Mouse (Mus musculus) lung, embryonic 16.5 days (tissue): ENCODE measurements around the gene Cdk5. TPM values are rescaled to one million over a fixed set of nuclear protein-coding genes. Genes with fewer than 3 reads are reported as not detected.

Source experiments
- ATAC-seq: fragments of 200-750 bp; cut with Nextera tagmentation; 2 replicates; pipeline ENCODE4 v1.8.0; 2017; ENCODE audit warnings: low read depth, mild to moderate bottlenecking, moderate library complexity
- H3K27ac ChIP-seq: fragments of 300-500 bp; sonication (generic); 2 replicates; pipeline ENCODE4 v1.5.1; 2014; ENCODE audit warnings: mild to moderate bottlenecking, control low read depth, low read length
- H3K27me3 ChIP-seq: fragments of 300-500 bp; sonication (generic); 2 replicates; pipeline ENCODE4 v1.6.1; 2014; ENCODE audit warnings: low read depth, low read length, mixed read lengths; ENCODE audit not compliant: control insufficient read depth, insufficient read depth
- H3K36me3 ChIP-seq: fragments of 300-500 bp; sonication (generic); 2 replicates; pipeline ENCODE4 v1.6.1; 2014; ENCODE audit warnings: low read length; ENCODE audit not compliant: control insufficient read depth, insufficient read depth
- H3K4me1 ChIP-seq: fragments of 300-500 bp; sonication (generic); replicated peaks from 2 replicates; pipeline ENCODE4 v1.6.1; 2014; ENCODE audit warnings: low read length, mixed read lengths; ENCODE audit not compliant: control insufficient read depth, insufficient read depth
- H3K4me2 ChIP-seq: fragments of 300-500 bp; sonication (generic); 2 replicates; pipeline ENCODE4 v1.6.1; 2014; ENCODE audit warnings: low read depth, low read length, control low read depth
- H3K4me3 ChIP-seq: fragments of 300-500 bp; sonication (generic); 2 replicates; pipeline ENCODE4 v1.5.1; 2014; ENCODE audit warnings: mild to moderate bottlenecking, low read length, control low read depth
- H3K9ac ChIP-seq: fragments of 300-500 bp; sonication (generic); 2 replicates; pipeline ENCODE4 v1.6.1; 2014; ENCODE audit warnings: low read length, control low read depth
- H3K9me3 ChIP-seq: fragments of 300-500 bp; sonication (generic); 2 replicates; pipeline ENCODE4 v1.6.1; 2016; ENCODE audit warnings: low read length; ENCODE audit not compliant: control insufficient read depth
- WGBS: fragments of 180-500 bp; shearing (Covaris S2); extraction: QIAGEN DNeasy Blood & Tissue Kit; methylation state at CpG from one replicate; pipeline ENCODE4 v1.1.7; 2014; 5-methylcytosine and 5-hydroxymethylcytosine counted together
- polyA plus RNA-seq: library from polyadenylated mRNA; unstranded; fragments of >200 nt; fragmentation: Nextera tagmentation; extraction: Ambion mirVana; gene quantifications from 2 replicates; pipeline ENCODE4 v1.2.1, GENCODE M21; 2015

Cdk5 gene
- polyA plus RNA-seq, 1 experiment from 2014 or later = 43.0 TPM

DNA sequence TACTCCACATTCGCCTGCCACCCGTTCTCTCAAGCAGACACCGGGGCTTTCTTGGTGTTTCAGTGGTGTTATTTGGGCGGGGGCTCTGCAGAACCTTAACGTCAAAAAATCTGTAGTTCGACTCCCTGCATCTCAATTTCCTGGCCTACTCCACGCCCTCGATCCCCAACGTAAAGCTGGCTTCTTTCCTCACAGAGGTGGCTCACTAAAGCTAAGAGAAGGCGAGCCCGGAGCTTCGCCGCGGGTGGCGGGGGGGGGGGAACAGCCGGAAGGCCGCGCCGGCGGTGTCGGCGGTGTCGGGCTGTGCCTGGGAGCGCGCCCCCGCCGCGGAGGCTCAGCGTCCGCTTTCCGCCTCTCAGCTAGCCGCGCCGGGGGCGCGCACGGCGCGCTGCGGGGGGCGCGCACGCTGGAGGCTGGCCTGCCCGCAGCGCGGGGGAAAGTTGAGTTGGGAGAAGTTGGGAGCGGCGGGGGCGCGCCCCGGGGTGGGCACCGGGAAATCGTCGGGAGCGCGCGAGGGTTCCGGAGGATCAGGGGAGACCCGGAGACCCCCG, 1.6 kb upstream of the Cdk5 start:
- H3K4me3 ChIP-seq = peak overlapping the region; percentile 59
- H3K4me1 ChIP-seq = peaks cover 30% of the 10 kb centered on the region
- 1% methylated on average over 49 of the region's 60 CpGs for WGBS
- H3K27ac ChIP-seq = peak overlapping the region; percentile 98
- H3K9ac ChIP-seq = peak overlapping the region; percentile 72
- H3K36me3 ChIP-seq = peaks cover 8% of the 10 kb centered on the region
- peak overlapping the region; percentile 84 for H3K4me2 ChIP-seq
- H3K9me3 ChIP-seq = no peaks in the 10 kb centered on the region
- ATAC-seq = peak; percentile 57
- no peaks in the 10 kb centered on the region for H3K27me3 ChIP-seq

- 8% methylated on average over 21 of the region's 21 CpGs for WGBS
- Histone ChIP-seq H3K4me1 (peaks cover 30% of the 10 kb centered on the region), H3K4me2 (peak overlapping the region; percentile 84), H3K9ac (peak overlapping the region; percentile 72), H3K36me3 (peaks cover 4% of the 10 kb centered on the region; the same call in 1 of the 2 replicates), H3K9me3 (no peaks in the 10 kb centered on the region), H3K27me3 (no peaks in the 10 kb centered on the region), H3K4me3 (peak overlapping the region; percentile 59), H3K27ac (peak overlapping the region; percentile 98)
- ATAC-seq = no peak; the same call in 1 of the 2 replicates
Measured at GRCm38 (mm10) chr5:24424004-24424781, 863 bp upstream of the Cdk5 start.

DNA sequence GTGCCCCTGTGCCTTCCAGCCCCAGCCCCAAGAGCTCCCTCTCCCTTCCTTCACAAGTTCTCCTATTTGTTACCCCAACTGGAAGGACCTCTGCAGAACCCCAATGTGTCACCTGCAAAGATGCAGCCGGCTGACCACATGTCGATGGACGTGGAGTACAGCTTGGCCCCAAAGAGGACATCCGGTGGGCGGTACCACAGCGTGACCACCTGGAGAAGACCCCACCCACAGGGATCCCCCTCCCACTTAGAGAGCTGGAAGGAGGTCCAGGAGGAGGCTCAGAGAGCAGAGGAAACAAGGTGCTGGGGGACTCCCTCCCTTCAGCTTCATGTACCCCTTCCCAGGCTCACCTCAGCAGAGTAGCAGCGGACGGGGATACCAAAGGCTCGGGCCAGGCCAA, 2.9 kb downstream of the Cdk5 start:
- Histone ChIP-seq H3K27me3 (no peaks in the 10 kb centered on the region), H3K4me1 (peaks cover 9% of the 10 kb centered on the region), H3K36me3 (peaks cover 4% of the 10 kb centered on the region; the same call in 1 of the 2 replicates), H3K4me2 (no peak overlapping the region), H3K27ac (no peak overlapping the region), H3K9me3 (no peaks in the 10 kb centered on the region), H3K4me3 (no peak overlapping the region), H3K9ac (no peak overlapping the region)
- 85% methylated on average over 9 of the region's 9 CpGs for WGBS
- no peak for ATAC-seq

- no peak overlapping the region for H3K27ac ChIP-seq
- WGBS = 83% methylated on average over 10 of the region's 10 CpGs
- no peak overlapping the region for H3K4me3 ChIP-seq
- H3K9ac ChIP-seq = no peak overlapping the region
- peaks cover 4% of the 10 kb centered on the region; the same call in 1 of the 2 replicates for H3K36me3 ChIP-seq
- no peak overlapping the region for H3K4me2 ChIP-seq
- no peaks in the 10 kb centered on the region for H3K27me3 ChIP-seq
- no peaks in the 10 kb centered on the region for H3K9me3 ChIP-seq
- H3K4me1 ChIP-seq = peaks cover 6% of the 10 kb centered on the region
- no peak for ATAC-seq
Measured at GRCm38 (mm10) chr5:24417587-24417986, 5.7 kb downstream of the Cdk5 start.

GRCm38 (mm10) chr5:24416222-24416736, 7.1 kb downstream of the Cdk5 start:
- Histone ChIP-seq H3K36me3 (peaks cover 4% of the 10 kb centered on the region; the same call in 1 of the 2 replicates), H3K4me3 (no peak overlapping the region)

GRCm38 (mm10) chr5:24413938-24414337, 9.4 kb downstream of the Cdk5 start:
- Histone ChIP-seq H3K4me3 (no peak overlapping the region), H3K9me3 (no peaks in the 10 kb centered on the region), H3K27ac (no peak overlapping the region), H3K4me1 (0 out of 2 replicates have a peak, but pooled peaks cover 4% of the 10 kb centered on the region), H3K36me3 (no peaks in the 10 kb centered on the region), H3K9ac (no peak overlapping the region), H3K27me3 (no peaks in the 10 kb centered on the region), H3K4me2 (no peak overlapping the region)
- no peak for ATAC-seq
- whole genome bisulfite sequencing = 72% methylated on average over 13 of the region's 13 CpGs

More at GRCm38 (mm10) chr5:24416222-24416736, 7.1 kb downstream of the Cdk5 start:
- Histone ChIP-seq H3K27me3 (no peaks in the 10 kb centered on the region), H3K4me2 (peak overlapping the region; percentile 31; the same call in 1 of the 2 replicates), H3K27ac (no peak overlapping the region), H3K4me1 (0 out of 2 replicates have a peak, but pooled peaks cover 4% of the 10 kb centered on the region), H3K9me3 (no peaks in the 10 kb centered on the region), H3K9ac (no peak overlapping the region)
- ATAC-seq = peak; percentile 73
- WGBS = 3% methylated on average over 21 of the region's 21 CpGs

- Histone ChIP-seq H3K4me1 (0 out of 2 replicates have a peak, but pooled peaks cover 4% of the 10 kb centered on the region), H3K4me3 (no peak within 1 kb of the TSS), H3K4me2 (no peak within 1 kb of the TSS), H3K36me3 (no peaks in the 10 kb centered on the region), H3K27ac (no peak within 1 kb of the TSS), H3K27me3 (no peaks in the 10 kb centered on the region), H3K9me3 (no peaks in the 10 kb centered on the region), H3K9ac (no peak within 1 kb of the TSS)
- ATAC-seq = no peak
- 34% methylated on average over 11 of the region's 11 CpGs for WGBS
Measured at GRCm38 (mm10) chr5:24413042-24413693, 10.2 kb downstream of the Cdk5 start, which contains the start of gene Asic3. Gene Asic3 (plus strand): TSS chr5:24413392.

DNA sequence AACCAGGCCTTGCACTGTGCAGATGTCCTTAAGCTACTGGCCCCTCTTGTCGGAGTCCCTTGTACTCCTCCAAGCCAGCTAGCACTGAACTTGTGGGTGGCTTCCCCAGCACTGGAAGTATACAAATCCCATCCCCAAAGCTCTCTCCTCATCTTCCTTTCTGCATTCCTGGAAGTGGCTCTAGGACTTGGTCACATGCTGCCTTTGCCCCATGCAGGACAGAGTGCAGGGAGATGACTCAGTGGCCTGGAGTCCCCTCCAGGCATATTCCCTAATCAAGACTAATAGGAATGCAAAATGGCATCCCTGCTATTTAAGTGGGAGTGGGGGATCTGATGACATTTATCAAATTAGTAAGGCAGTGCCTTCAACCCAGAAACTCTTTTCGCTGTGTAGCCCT, 11.3 kb downstream of the Cdk5 start:
- Histone ChIP-seq H3K27ac (no peak overlapping the region), H3K36me3 (no peaks in the 10 kb centered on the region), H3K9me3 (no peaks in the 10 kb centered on the region), H3K4me2 (no peak overlapping the region), H3K27me3 (no peaks in the 10 kb centered on the region), H3K9ac (no peak overlapping the region), H3K4me1 (0 out of 2 replicates have a peak, but pooled peaks cover 4% of the 10 kb centered on the region), H3K4me3 (no peak overlapping the region)
- WGBS = 81% methylated on average over 2 of the region's 2 CpGs
- ATAC-seq = no peak

DNA sequence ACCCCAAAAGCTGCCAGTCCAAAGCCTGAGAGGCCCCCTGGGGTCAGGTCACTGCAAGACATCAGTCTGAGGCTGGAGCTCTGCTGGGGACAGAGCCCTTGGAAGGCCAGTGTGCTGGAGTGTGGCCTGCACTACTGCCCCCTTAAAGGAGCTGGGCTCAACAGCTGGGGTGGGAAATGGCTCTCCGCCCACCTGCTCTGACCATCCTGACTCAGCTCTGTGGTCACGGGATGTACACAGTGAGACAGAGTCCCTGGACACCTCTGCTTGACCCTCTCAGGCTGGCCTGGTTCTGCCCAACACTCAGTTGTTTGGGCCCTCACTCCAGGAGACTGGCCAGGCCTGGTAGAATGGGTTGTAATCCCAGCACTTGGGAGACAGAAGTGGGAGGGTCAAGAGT, 13.9 kb downstream of the Cdk5 start:
- H3K36me3 ChIP-seq = peaks cover 3% of the 10 kb centered on the region; the same call in 1 of the 2 replicates
- no peak overlapping the region for H3K9ac ChIP-seq
- ATAC-seq = no peak
- H3K4me2 ChIP-seq = no peak overlapping the region
- no peaks in the 10 kb centered on the region for H3K9me3 ChIP-seq
- H3K4me1 ChIP-seq = no peaks in the 10 kb centered on the region
- H3K4me3 ChIP-seq = no peak overlapping the region
- no peak overlapping the region for H3K27ac ChIP-seq
- H3K27me3 ChIP-seq = no peaks in the 10 kb centered on the region
- WGBS = 72% methylated on average over 2 of the region's 2 CpGs
